Mouse (Mus musculus) limb, embryonic 15.5 days (tissue): ENCODE results near the gene Fkbp5. TPM values are rescaled to one million over a fixed set of nuclear protein-coding genes. Genes with fewer than 3 reads are reported as not detected.
"Not testable (repeated sequence)": the region's sequence is repeated elsewhere in the genome, so short reads cannot be mapped to it uniquely, and the experiment has no call there.

Source experiments
- ATAC-seq: fragments of 200-750 bp; cut with Nextera tagmentation; 2 replicates; pipeline ENCODE4 v1.8.0; 2017; ENCODE audit warnings: low read depth, moderate TSS enrichment; ENCODE audit not compliant: insufficient number of reproducible peaks, low FRiP score, low TSS enrichment
- H3K27ac ChIP-seq: fragments of 300-500 bp; sonication (generic); 2 replicates; pipeline ENCODE4 v1.5.1; 2015; ENCODE audit warnings: moderate library complexity, mild to moderate bottlenecking, inconsistent platforms
- H3K27me3 ChIP-seq: fragments of 300-500 bp; sonication (generic); 2 replicates; pipeline ENCODE4 v1.6.1; 2015; ENCODE audit warnings: inconsistent platforms
- H3K36me3 ChIP-seq: fragments of 300-500 bp; sonication (generic); 2 replicates; pipeline ENCODE4 v1.6.1; 2015; ENCODE audit warnings: inconsistent platforms
- H3K4me1 ChIP-seq: fragments of 300-500 bp; sonication (generic); 2 replicates; pipeline ENCODE4 v1.6.1; 2015; ENCODE audit warnings: inconsistent platforms
- H3K4me2 ChIP-seq: fragments of 300-500 bp; sonication (generic); 2 replicates; pipeline ENCODE4 v1.6.1; 2015; ENCODE audit warnings: mild to moderate bottlenecking, inconsistent platforms
- H3K4me3 ChIP-seq: fragments of 300-500 bp; sonication (generic); 2 replicates; pipeline ENCODE4 v1.5.1; 2015; ENCODE audit warnings: mild to moderate bottlenecking, inconsistent platforms
- H3K9ac ChIP-seq: fragments of 300-500 bp; sonication (generic); 2 replicates; pipeline ENCODE4 v1.6.1; 2015; ENCODE audit warnings: inconsistent platforms
- H3K9me3 ChIP-seq: fragments of 300-500 bp; sonication (generic); 2 replicates; pipeline ENCODE4 v1.6.1; 2016; ENCODE audit warnings: inconsistent platforms
- WGBS: fragments of 180-500 bp; shearing (Covaris S2); methylation state at CpG from one replicate; pipeline ENCODE4 v1.1.7; 2015; 5-methylcytosine and 5-hydroxymethylcytosine counted together
- polyA plus RNA-seq: library from polyadenylated mRNA; unstranded; fragments of >200 nt; fragmentation: Nextera tagmentation; extraction: Ambion mirVana; gene quantifications from 2 replicates; pipeline ENCODE4 v1.2.1, GENCODE M21; 2015

The Fkbp5 gene
- polyA plus RNA-seq, 1 experiment from 2014 or later, result 42.1 TPM

- no peak overlapping the region for H3K9ac ChIP-seq
- H3K4me3 ChIP-seq, result no peak overlapping the region
- ATAC-seq, result no peak
- no peaks in the 10 kb centered on the region for H3K9me3 ChIP-seq
- H3K36me3 ChIP-seq, result 0 out of 2 replicates have a peak, but pooled peaks cover 6% of the 10 kb centered on the region
- peak overlapping the region; percentile 76 for H3K27ac ChIP-seq
- no peak overlapping the region for H3K4me2 ChIP-seq
- 60% methylated on average over 5 of the region's 5 CpGs for WGBS
- H3K4me1 ChIP-seq, result peaks cover 17% of the 10 kb centered on the region
- H3K27me3 ChIP-seq, result no peaks in the 10 kb centered on the region
These were observed 96.3 kb downstream of the Fkbp5 start for GRCm38 (mm10) chr17:28421071-28421470.

- no peak overlapping the region for H3K4me2 ChIP-seq
- H3K4me3 ChIP-seq, result no peak overlapping the region
- peaks cover 21% of the 10 kb centered on the region for H3K4me1 ChIP-seq
- ATAC-seq, result no peak
- peak overlapping the region; percentile 76 for H3K27ac ChIP-seq
- no peaks in the 10 kb centered on the region for H3K27me3 ChIP-seq
- WGBS, result 28% methylated on average over 12 of the region's 12 CpGs
- peaks cover 3% of the 10 kb centered on the region; the same call in 1 of the 2 replicates for H3K36me3 ChIP-seq
- H3K9ac ChIP-seq, result no peak overlapping the region
- no peaks in the 10 kb centered on the region for H3K9me3 ChIP-seq
These were observed 96.9 kb downstream of the Fkbp5 start for GRCm38 (mm10) chr17:28420229-28421051.

GRCm38 (mm10) chr17:28419636-28420035 is 97.7 kb downstream of the Fkbp5 start:
- Histone ChIP-seq H3K9me3 (no peaks in the 10 kb centered on the region), H3K4me3 (no peak overlapping the region), H3K27me3 (no peaks in the 10 kb centered on the region), H3K4me1 (peaks cover 26% of the 10 kb centered on the region), H3K27ac (peak overlapping the region; percentile 76), H3K36me3 (peaks cover 5% of the 10 kb centered on the region; the same call in 1 of the 2 replicates), H3K9ac (no peak overlapping the region), H3K4me2 (no peak overlapping the region)
- no peak for ATAC-seq
- WGBS, result 50% methylated on average over 6 of the region's 6 CpGs

GRCm38 (mm10) chr17:28418954-28419353 is 98.4 kb downstream of the Fkbp5 start:
- 89% methylated on average over 1 of the region's 1 CpGs for WGBS
- Histone ChIP-seq H3K27ac (no peak overlapping the region), H3K4me3 (no peak overlapping the region), H3K9me3 (no peaks in the 10 kb centered on the region), H3K4me1 (peaks cover 24% of the 10 kb centered on the region), H3K27me3 (no peaks in the 10 kb centered on the region), H3K9ac (no peak overlapping the region), H3K4me2 (no peak overlapping the region), H3K36me3 (peaks cover 5% of the 10 kb centered on the region; the same call in 1 of the 2 replicates)
- ATAC-seq, result no peak

DNA sequence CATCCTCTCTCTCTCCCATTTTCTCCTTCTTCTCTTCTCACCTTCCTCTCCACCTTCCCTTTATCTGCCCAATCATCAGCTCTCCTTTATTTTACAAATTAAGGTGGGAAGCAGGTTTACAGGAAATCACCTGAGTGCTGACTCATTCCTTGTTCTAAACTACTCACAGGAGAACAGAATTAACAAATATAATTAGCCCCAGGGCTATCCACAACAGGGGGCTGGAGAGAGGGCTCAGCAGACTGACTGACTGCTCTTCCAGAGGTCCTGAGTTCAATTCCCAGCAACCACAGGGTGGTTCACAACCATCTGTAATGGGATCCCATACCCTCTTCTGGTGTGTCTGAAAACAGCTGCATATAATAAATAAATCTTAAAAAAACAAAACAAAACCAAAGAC is 98.8 kb downstream of the Fkbp5 start:
- H3K27me3 ChIP-seq, H3K9me3 ChIP-seq, H3K4me2 ChIP-seq, H3K9ac ChIP-seq, H3K4me3 ChIP-seq, H3K27ac ChIP-seq, H3K36me3 ChIP-seq, ATAC-seq: not testable (repeated sequence)
- peaks cover 24% of the 10 kb centered on the region for H3K4me1 ChIP-seq

- H3K4me3 ChIP-seq, result no peak overlapping the region
- H3K27me3 ChIP-seq, result no peaks in the 10 kb centered on the region
- peaks cover 9% of the 10 kb centered on the region; the same call in 1 of the 2 replicates for H3K36me3 ChIP-seq
- H3K4me1 ChIP-seq, result peaks cover 26% of the 10 kb centered on the region
- no peak overlapping the region for H3K9ac ChIP-seq
- H3K9me3 ChIP-seq, result no peaks in the 10 kb centered on the region
- no peak for ATAC-seq
- H3K27ac ChIP-seq, result no peak overlapping the region
- no peak overlapping the region for H3K4me2 ChIP-seq
- WGBS, result 87% methylated on average over 5 of the region's 5 CpGs
These were observed 99.6 kb downstream of the Fkbp5 start for GRCm38 (mm10) chr17:28417771-28418170.

DNA sequence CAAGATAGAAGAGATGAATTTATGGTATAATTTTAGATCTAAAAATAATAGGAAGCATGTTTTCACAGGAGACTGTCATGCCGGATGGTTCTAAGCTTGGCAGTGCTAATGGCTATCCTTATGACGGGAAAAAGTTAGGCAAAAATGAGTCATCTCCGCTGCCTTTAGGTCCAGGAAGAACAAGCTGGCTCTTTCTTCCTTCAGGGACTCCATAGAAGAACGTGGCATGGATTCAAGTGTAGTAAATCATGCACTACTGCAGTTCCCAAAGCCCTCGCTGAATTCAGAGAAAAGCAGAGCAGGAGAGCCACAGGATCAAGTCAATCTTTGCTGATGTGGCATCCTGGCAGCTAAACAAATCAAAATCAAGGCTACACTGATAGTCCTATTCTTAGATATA is 102.1 kb downstream of the Fkbp5 start:
- no peak overlapping the region for H3K9ac ChIP-seq
- WGBS, result 52% methylated on average over 5 of the region's 5 CpGs

GRCm38 (mm10) chr17:28411381-28411960 is 105.9 kb downstream of the Fkbp5 start:
- peak overlapping the region; percentile 71 for H3K27ac ChIP-seq
- H3K4me1 ChIP-seq, result peaks cover 29% of the 10 kb centered on the region
- ATAC-seq, result no peak
- no peaks in the 10 kb centered on the region for H3K9me3 ChIP-seq
- no peaks in the 10 kb centered on the region for H3K27me3 ChIP-seq
- 62% methylated on average over 10 of the region's 10 CpGs for WGBS
- no peak overlapping the region for H3K4me3 ChIP-seq
- peaks cover 17% of the 10 kb centered on the region; the same call in 1 of the 2 replicates for H3K36me3 ChIP-seq
- H3K9ac ChIP-seq, result no peak overlapping the region
- H3K4me2 ChIP-seq, result no peak overlapping the region

More for the DNA sequence above, 102.1 kb downstream of the Fkbp5 start:
- Histone ChIP-seq H3K9me3 (no peaks in the 10 kb centered on the region), H3K4me1 (peaks cover 28% of the 10 kb centered on the region), H3K27me3 (no peaks in the 10 kb centered on the region), H3K27ac (peak overlapping the region; percentile 51), H3K36me3 (peaks cover 14% of the 10 kb centered on the region; the same call in 1 of the 2 replicates), H3K4me3 (no peak overlapping the region), H3K4me2 (no peak overlapping the region)
- no peak for ATAC-seq

DNA sequence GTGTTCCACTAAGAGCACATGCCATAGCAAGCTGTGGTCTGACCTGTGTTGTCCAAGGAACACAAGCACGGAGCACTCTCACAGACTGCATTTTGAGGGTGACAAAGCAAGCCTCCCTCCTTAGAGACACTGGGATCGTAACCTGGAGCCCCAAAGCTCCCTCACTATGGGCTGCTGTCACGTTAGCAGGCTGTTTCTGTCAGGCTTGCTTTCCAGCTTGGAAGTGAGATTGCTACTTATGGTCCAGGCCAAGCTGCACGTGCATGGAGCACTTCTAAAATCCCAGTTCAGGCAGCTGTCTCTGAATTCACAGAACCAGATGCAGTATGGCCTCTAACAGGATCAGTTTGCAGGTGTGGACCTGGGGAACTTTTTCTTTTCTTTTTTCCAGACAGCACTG is 106.6 kb downstream of the Fkbp5 start:
- 73% methylated on average over 4 of the region's 4 CpGs for WGBS
- Histone ChIP-seq H3K4me2 (no peak overlapping the region), H3K4me1 (peaks cover 28% of the 10 kb centered on the region), H3K27me3 (no peaks in the 10 kb centered on the region), H3K4me3 (no peak overlapping the region), H3K36me3 (peaks cover 20% of the 10 kb centered on the region), H3K9ac (no peak overlapping the region), H3K9me3 (no peaks in the 10 kb centered on the region), H3K27ac (peak overlapping the region; percentile 71)
- ATAC-seq, result no peak

DNA sequence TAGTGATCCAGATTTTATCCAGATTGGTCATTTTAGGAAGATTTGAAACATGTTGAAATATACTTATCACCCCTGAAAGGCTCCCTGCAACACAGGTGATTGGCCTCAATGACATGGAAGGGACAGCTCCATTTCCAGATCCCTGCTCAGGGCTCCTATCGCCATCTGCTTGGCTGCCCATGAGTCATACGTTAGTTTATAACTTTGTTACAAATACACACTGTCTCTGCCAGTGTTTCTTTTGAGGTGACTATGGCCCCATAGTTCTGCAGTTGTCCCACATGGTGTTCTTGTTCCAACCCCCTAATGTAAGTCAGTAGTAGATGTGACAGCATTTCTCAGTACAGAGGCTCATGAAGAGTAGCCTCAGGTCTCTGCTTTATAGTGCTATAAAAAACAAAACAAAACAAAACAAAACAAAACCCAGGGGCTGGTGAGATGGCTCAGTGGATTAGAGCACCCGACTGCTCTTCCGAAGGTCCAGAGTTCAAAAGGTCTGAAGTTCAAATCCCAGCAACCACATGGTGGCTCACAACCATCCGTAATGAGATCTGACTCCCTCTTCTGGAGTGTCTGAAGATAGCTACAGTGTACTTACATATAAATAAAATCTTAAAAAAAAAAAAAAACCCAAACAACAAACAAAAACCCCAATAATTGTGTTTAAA is 108.9 kb downstream of the Fkbp5 start:
- 65% methylated on average over 5 of the region's 5 CpGs for WGBS
- Histone ChIP-seq H3K36me3 (peaks cover 25% of the 10 kb centered on the region), H3K27me3 (no peaks in the 10 kb centered on the region)

DNA sequence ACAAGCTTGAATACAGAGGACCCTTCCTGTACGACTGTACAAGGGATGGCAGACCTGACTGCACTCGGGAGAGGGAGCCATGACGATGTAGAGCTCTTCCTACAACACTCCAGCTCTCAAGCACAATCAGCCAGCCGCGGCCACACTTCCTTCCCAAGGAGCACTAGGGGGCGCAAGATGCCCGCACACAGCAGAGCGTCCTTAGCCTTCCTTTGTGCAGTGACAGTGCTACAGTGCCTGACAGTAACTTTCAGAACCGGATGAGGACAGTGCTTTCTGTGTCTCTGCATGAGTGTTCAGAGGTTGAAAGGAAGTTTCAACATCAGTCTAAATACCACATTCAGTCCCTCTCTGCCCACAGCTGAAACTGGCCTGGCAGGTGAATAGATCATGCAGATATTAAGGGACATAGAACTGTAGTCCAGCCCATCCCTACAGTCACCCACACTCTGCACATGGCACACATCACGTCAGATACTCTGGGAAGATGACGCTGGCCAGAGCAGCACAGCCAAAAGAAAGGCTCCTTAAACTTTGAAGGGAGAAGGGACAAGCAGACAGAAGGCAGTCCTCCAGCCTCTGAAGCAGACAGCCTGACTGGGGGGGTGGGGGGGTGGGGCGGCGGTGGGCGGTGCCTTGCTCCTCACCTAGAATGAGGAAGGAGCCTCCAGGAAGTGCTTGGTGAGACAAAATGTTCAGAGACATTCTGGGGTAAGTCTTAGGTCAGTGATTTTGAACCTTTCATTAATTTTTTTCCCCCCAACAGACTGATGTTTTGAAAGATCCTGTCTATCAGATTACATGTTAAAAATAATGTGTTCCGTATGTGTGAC is 109.7 kb downstream of the Fkbp5 start:
- H3K9me3 ChIP-seq, result no peaks in the 10 kb centered on the region
- H3K4me2 ChIP-seq, result no peak overlapping the region
- no peak overlapping the region for H3K27ac ChIP-seq
- no peak overlapping the region for H3K4me3 ChIP-seq
- peaks cover 25% of the 10 kb centered on the region for H3K36me3 ChIP-seq
- peak; percentile 56; the same call in 1 of the 2 replicates for ATAC-seq
- 38% methylated on average over 15 of the region's 15 CpGs for WGBS
- H3K9ac ChIP-seq, result no peak overlapping the region
- H3K4me1 ChIP-seq, result peaks cover 16% of the 10 kb centered on the region
- no peaks in the 10 kb centered on the region for H3K27me3 ChIP-seq

More for the DNA sequence above, 108.9 kb downstream of the Fkbp5 start:
- Histone ChIP-seq H3K27ac (peak overlapping the region; percentile 27; the same call in 1 of the 2 replicates), H3K4me1 (peaks cover 18% of the 10 kb centered on the region), H3K9ac (no peak overlapping the region), H3K4me2 (no peak overlapping the region), H3K4me3 (no peak overlapping the region), H3K9me3 (no peaks in the 10 kb centered on the region)
- no peak for ATAC-seq
